Mouse (Mus musculus): ENCODE measurements around the gene Higd1c. TPM values are rescaled to one million over a fixed set of nuclear protein-coding genes. Genes with fewer than 3 reads are reported as not detected.
"Not testable (repeated sequence)": the region's sequence is repeated elsewhere in the genome, so short reads cannot be mapped to it uniquely, and the experiment has no call there.

Gene Higd1c
- polyA plus RNA-seq, 1 experiment from 2014 or later, result not detected

DNA sequence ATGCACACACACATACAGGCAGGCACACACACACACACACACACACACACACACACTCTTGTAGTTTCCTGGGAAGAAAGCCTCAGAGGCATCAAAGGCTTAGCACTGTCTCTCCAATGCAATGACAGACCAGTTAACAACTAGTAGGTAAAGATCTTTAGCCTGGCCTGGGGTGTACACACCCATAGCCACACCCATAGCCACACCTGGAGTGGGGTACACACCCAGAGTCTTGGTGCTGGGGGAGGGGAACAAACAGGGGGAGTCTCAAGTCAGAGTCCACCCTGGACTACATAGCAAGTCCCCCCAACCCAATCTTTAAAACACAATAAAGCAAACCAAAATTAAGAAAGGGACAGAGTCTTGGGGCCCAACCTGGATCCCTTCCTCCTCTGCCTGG, 27.0 kb upstream of the Higd1c start:
- not testable (repeated sequence) for H3K9me3 ChIP-seq; H3K36me3 ChIP-seq (replicated peaks); H3K4me1 ChIP-seq; H3K27ac ChIP-seq (replicated peaks); DNase-seq (ENCODE audit: low spot score); H3K4me3 ChIP-seq; H3K27me3 ChIP-seq (replicated peaks; ENCODE audit: low read depth, poor library complexity, severe bottlenecking)

DNA sequence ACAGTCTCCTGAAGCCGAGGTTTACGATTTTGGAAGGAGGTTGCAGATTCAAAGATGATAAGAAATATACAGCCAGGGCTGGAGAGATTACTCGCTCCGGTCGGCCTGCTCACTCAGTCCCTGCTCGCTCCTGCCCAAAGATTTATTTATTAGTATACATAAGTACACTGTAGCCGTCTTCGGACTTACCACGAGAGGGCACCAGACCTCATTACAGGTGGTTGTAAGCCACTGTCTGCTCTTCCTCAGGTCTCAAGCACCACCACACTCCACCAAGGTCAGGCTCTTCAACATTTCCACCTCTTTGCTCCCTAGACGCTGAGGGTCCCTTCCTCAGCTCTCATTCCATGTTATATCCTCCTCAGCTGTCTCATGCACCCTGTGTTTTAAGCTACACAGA, 26.5 kb upstream of the Higd1c start:
- not testable (repeated sequence) for H3K27ac ChIP-seq (replicated peaks); H3K9me3 ChIP-seq; H3K36me3 ChIP-seq (replicated peaks); H3K4me1 ChIP-seq; H3K27me3 ChIP-seq (replicated peaks; ENCODE audit: low read depth, poor library complexity, severe bottlenecking); H3K4me3 ChIP-seq
- peak; percentile 41 for DNase-seq (ENCODE audit: low spot score)
- WGBS, result 47% methylated on average over 10 of the region's 10 CpGs

DNA sequence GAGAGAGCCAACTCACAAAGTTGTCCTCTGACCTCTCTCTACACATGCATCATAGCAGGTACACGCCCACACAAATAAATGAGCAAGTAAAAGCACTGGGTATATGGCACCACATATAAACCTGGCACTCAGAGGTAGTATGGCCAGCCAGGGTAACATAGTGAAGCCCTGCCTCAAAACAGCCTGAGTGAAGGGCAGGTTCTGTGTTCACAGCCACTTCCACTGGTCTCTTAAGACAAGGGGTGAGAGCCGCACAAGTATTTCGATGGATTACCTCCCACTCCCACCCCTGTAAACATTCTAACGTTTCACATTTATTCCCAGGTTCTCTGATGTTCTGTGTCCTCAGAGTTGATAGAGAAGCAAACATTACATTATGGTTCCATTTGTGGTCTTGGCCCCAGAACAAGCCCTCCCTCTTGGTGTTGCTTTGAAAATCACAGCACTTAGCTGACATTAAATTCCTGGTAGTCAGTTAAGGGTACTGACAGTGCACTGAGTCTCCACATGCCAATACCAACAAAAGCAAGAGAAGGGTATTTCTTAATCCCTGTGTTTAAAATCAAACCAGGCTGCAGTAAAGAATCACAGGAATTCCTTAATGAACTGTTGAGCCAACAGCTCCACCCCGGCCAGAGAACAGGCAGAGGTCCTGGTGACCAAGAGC, 22.9 kb upstream of the Higd1c start:
- not testable (repeated sequence) for H3K27me3 ChIP-seq (replicated peaks; ENCODE audit: low read depth, poor library complexity, severe bottlenecking); H3K27ac ChIP-seq (replicated peaks); H3K4me1 ChIP-seq; DNase-seq (ENCODE audit: low spot score); H3K36me3 ChIP-seq (replicated peaks); H3K4me3 ChIP-seq; H3K9me3 ChIP-seq
- 77% methylated on average over 5 of the region's 5 CpGs for WGBS

DNA sequence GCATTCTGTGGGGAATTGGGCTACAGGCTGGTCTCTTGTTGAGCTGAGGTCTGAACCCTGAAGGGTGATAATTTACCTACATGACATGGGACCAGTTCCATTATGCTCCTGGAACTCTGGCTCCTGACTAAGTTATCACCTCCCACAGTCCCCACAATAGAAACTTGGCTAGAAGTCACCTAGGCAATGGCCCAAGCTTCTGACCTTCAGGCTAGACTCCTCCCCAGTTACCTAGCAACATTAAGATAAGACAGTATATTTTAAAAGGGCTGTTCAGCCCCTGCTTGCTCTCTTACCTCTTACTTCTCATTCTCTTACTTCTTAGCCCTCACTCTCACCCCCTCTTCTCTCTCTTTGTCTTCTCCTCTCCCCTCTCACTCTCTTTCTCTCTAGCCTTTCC, 18.9 kb upstream of the Higd1c start:
- DNase-seq (ENCODE audit: low spot score), result no peak
- no peak overlapping the region for H3K4me3 ChIP-seq
- H3K36me3 ChIP-seq (replicated peaks), result no peaks in the 10 kb centered on the region
- H3K27ac ChIP-seq (replicated peaks), result peak overlapping the region; percentile 68
- H3K9me3 ChIP-seq, result peaks cover 4% of the 10 kb centered on the region; the same call in 1 of the 2 replicates
- H3K4me1 ChIP-seq, result peaks cover 22% of the 10 kb centered on the region
- no peaks in the 10 kb centered on the region for H3K27me3 ChIP-seq (replicated peaks; ENCODE audit: low read depth, poor library complexity, severe bottlenecking)

DNA sequence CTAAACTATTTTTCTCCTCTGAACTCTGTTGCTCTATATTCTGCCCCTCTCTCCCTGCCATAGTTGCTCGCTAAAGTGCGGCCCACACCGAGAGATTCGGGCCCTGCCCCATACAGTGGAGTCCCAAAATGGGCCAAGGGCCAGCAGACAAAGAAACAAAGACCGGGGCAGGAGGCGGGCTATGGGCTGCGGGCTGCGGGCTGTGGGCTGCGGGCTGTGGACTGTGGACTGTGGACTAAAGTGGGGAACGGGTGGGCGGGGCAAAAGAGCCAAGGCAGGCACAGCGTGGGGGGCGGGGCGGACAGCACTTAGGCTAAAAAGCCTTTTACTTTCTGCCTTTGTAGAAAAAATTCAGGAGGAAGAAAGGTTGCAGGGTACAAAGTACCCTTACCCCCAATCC, 17.6 kb upstream of the Higd1c start:
- H3K4me3 ChIP-seq, result no peak overlapping the region
- peaks cover 4% of the 10 kb centered on the region; the same call in 1 of the 2 replicates for H3K9me3 ChIP-seq
- WGBS, result 71% methylated on average over 14 of the region's 14 CpGs
- H3K27me3 ChIP-seq (replicated peaks; ENCODE audit: low read depth, poor library complexity, severe bottlenecking), result no peaks in the 10 kb centered on the region
- H3K4me1 ChIP-seq, result peaks cover 29% of the 10 kb centered on the region
- H3K27ac ChIP-seq (replicated peaks), result peak overlapping the region; percentile 68
- no peak for DNase-seq (ENCODE audit: low spot score)
- H3K36me3 ChIP-seq (replicated peaks), result no peaks in the 10 kb centered on the region

DNA sequence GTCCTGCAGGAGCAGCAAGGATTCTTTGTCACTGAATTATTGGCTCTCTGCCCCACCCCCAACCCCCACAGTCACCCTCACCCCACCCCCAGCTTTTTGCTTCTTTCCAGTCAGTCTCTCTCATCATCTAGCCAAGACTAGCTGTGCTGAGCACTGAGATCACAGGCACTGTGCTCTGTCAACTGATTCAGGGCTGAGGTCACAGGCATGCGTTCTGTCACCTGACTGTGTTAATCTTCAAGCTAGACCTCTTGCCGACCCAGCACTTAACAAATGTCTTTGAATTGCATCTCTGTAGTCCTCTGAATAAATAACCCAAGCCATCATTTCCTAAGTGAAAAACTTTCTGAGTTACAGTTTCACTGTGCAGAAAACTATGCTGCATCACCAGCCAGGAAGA, 14.8 kb upstream of the Higd1c start:
- Histone ChIP-seq H3K4me3 (no peak overlapping the region), H3K36me3 (replicated peaks) (no peaks in the 10 kb centered on the region), H3K27ac (replicated peaks) (no peak overlapping the region), H3K9me3 (peaks cover 4% of the 10 kb centered on the region; the same call in 1 of the 2 replicates), H3K27me3 (replicated peaks; ENCODE audit: low read depth, poor library complexity, severe bottlenecking) (no peaks in the 10 kb centered on the region), H3K4me1 (peaks cover 31% of the 10 kb centered on the region)
- no peak for DNase-seq (ENCODE audit: low spot score)
- 66% methylated on average over 2 of the region's 2 CpGs for WGBS

DNA sequence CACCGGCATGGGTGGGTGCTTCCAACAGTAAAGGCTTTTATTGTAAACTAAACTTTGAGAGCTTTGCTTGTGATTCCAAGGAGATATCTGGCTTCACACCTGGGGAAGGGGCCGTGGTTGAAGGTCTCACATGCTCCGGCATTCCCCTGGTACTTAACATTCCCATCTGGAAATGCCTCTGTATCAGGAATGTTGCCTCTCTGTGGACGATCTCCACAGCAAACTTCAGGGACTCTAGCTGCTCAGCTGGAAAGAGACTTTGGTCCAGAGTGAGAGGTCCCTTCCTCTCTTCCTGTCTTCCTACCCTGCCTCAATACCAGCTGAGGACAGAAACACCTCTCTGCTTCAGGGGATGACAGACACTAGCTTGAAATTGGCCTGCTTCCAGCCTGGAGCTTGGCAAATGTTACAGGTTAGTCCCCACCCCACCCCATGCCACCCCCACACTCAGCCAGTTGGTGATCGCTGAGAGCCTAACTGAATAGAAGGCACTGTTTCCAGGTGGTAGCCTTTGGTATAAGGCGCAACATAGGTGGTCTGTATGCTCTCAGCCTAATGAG, 12.8 kb upstream of the Higd1c start:
- Histone ChIP-seq H3K27ac (replicated peaks) (no peak overlapping the region; the same call in 1 of the 2 replicates), H3K36me3 (replicated peaks) (no peaks in the 10 kb centered on the region), H3K9me3 (0 out of 2 replicates have a peak, but pooled peaks cover under 1% of the 10 kb centered on the region), H3K4me3 (no peak overlapping the region), H3K4me1 (peaks cover 27% of the 10 kb centered on the region), H3K27me3 (replicated peaks; ENCODE audit: low read depth, poor library complexity, severe bottlenecking) (no peaks in the 10 kb centered on the region)
- WGBS, result 70% methylated on average over 6 of the region's 6 CpGs
- no peak for DNase-seq (ENCODE audit: low spot score)

DNA sequence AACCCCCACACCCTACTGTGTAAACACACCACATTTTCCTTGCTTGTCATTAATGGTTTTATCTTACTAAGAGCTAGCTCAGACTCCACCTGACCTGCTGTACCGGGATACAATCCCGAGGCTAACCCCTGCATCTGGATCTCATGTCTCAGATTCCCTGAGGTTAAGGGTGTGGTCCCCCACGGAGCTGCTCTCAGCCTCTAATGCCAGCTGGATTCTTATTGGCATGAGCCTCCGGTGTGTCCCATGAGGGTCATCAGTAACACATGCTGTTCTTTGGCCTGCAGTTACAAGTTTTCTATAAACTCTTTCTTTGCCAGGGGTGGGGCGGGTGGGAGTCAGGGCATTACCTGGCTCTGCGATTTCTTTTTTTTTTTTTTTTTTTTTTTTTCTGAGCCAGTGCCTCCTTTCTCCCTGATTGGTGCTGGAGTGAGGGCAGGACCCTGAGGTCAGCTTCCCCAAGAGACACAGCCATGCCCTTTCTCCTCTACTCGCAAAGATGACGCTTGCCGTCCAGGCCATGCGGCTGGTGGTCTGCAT, 11.6 kb upstream of the Higd1c start, which contains the start of the genes Methig1 and Mettl7a2:
Gene Methig1, plus strand, starts transcription at position 439 of the 540 bp plus-strand sequence.
Gene Mettl7a2, plus strand, starts transcription at position 490 of the 540 bp plus-strand sequence.
- H3K4me1 ChIP-seq, result peaks cover 22% of the 10 kb centered on the region
- H3K36me3 ChIP-seq (replicated peaks), result no peaks in the 10 kb centered on the region
- H3K27me3 ChIP-seq (replicated peaks; ENCODE audit: low read depth, poor library complexity, severe bottlenecking), result no peaks in the 10 kb centered on the region
- H3K27ac ChIP-seq (replicated peaks), result no peak within 1 kb of the TSS
- H3K9me3 ChIP-seq, result no peaks in the 10 kb centered on the region
- no peak within 1 kb of the TSS for H3K4me3 ChIP-seq
- DNase-seq (ENCODE audit: low spot score), result no peak
- 73% methylated on average over 10 of the region's 10 CpGs for WGBS

DNA sequence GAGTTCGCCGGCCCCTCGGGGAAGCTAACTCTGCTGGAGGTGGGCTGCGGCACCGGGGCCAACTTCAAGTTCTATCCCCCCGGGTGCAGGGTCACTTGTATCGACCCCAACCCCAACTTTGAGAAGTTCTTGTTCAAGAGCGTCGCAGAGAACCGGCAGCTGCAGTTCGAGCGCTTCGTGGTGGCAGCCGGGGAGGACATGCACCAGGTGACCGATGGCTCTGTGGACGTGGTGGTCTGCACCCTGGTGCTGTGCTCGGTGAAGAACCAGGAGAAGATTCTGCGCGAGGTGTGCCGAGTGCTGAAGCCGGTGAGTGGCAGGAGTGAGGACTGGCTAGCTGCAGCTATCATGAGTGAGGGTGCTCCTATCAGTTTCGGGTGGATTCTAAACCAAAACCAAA, 10.9 kb upstream of the Higd1c start:
- H3K36me3 ChIP-seq (replicated peaks); H3K4me3 ChIP-seq; H3K27ac ChIP-seq (replicated peaks); DNase-seq (ENCODE audit: low spot score); H3K9me3 ChIP-seq; H3K27me3 ChIP-seq (replicated peaks; ENCODE audit: low read depth, poor library complexity, severe bottlenecking): not testable (repeated sequence)
- 94% methylated on average over 21 of the region's 22 CpGs for WGBS
- peaks cover 22% of the 10 kb centered on the region for H3K4me1 ChIP-seq

DNA sequence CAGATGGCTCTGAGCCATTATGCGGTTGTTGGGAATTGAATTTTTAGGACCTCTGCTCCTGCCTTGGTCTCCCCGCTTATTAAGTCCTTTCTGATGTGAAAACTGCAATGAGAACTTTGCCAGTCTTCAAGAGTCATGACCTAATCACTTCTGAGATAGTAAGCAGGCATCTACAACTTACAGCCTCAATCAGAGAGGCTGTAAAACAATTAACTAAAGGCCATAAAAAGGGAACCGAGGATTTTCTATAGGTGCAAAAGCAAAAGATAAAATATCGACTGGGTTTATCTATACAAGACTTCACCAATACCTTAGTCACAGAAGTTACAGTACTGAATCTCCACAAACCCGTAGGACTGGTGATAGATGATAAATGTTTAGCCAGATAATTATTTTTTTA, 8.5 kb upstream of the Higd1c start:
- no peaks in the 10 kb centered on the region for H3K9me3 ChIP-seq
- no peak overlapping the region for H3K27ac ChIP-seq (replicated peaks)
- H3K36me3 ChIP-seq (replicated peaks), result no peaks in the 10 kb centered on the region
- no peak for DNase-seq (ENCODE audit: low spot score)
- H3K4me3 ChIP-seq, result no peak overlapping the region
- 91% methylated on average over 5 of the region's 5 CpGs for WGBS
- H3K4me1 ChIP-seq, result peaks cover 9% of the 10 kb centered on the region
- no peaks in the 10 kb centered on the region for H3K27me3 ChIP-seq (replicated peaks; ENCODE audit: low read depth, poor library complexity, severe bottlenecking)

DNA sequence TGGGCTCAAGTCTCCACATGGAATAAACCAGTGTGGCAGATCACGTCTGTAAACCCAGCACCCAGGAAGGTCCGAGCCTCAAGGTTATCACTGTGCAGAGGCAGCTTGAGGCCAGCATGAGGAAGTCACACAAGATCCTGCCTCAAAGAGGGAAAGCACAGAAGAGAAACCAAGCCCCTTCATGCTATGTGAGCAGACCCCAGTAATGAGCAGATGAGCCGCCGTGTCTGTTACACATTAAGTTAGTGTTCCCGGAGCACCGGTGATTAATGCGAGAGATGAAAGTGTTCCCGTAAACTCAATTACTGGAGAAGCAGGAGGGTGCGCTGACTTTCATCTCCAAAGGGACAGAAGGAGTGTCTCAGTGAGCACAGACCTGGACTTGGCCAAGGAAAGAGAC, 1.6 kb downstream of the Higd1c start:
- H3K4me1 ChIP-seq, result peaks cover 15% of the 10 kb centered on the region
- not testable (repeated sequence) for H3K27ac ChIP-seq (replicated peaks); DNase-seq (ENCODE audit: low spot score); H3K36me3 ChIP-seq (replicated peaks); H3K9me3 ChIP-seq; H3K27me3 ChIP-seq (replicated peaks; ENCODE audit: low read depth, poor library complexity, severe bottlenecking); H3K4me3 ChIP-seq
- 58% methylated on average over 9 of the region's 9 CpGs for WGBS

DNA sequence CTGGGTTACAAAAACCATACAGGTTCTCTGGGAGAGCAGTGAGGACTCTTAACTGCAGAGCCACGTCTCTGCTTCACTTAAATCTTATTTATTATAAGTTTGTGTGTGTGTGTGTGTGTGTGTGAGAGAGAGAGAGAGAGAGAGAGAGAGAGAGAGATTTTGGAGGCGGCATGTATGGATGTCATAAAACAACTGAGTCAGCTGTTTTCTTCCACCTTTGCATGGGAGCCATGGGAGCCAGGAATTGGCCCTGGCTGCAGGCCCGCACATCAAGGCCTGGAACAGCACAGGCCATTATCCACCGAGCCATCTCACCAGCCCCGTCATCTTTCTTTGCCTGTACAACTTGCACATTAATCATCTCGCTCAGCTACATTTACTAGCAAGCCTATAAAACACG, 2.8 kb downstream of the Higd1c start:
- H3K27ac ChIP-seq (replicated peaks), result no peak overlapping the region
- H3K36me3 ChIP-seq (replicated peaks), result no peaks in the 10 kb centered on the region
- no peaks in the 10 kb centered on the region; the same call in none of the 2 replicates for H3K9me3 ChIP-seq
- H3K4me1 ChIP-seq, result peaks cover 15% of the 10 kb centered on the region
- DNase-seq (ENCODE audit: low spot score), result no peak
- H3K27me3 ChIP-seq (replicated peaks; ENCODE audit: low read depth, poor library complexity, severe bottlenecking), result no peaks in the 10 kb centered on the region
- H3K4me3 ChIP-seq, result no peak overlapping the region
- WGBS, result 92% methylated on average over 7 of the region's 7 CpGs

DNA sequence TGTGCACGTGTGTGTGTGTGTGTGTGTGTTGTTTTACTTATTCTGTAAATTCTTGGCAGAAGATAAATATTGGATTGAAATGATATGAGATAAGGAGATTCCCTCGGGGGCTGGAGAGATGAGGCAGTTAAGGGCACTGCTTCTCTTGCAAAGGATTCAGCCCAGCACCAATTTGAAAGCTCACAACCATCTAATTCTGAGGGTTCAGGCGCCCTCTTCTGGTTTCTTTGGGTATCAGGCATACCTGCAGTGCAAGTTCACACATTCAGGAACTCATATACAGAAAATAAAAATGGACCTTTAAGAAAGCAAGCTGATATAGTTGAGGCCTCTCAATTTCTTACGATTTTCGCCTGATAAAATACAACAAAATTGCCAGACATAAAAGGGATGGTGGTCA, 10.7 kb downstream of the Higd1c start:
- peaks cover 7% of the 10 kb centered on the region; the same call in 1 of the 2 replicates for H3K4me1 ChIP-seq
- no peak overlapping the region for H3K27ac ChIP-seq (replicated peaks)
- H3K27me3 ChIP-seq (replicated peaks; ENCODE audit: low read depth, poor library complexity, severe bottlenecking), result no peaks in the 10 kb centered on the region
- H3K4me3 ChIP-seq, result no peak overlapping the region
- 36% methylated on average over 5 of the region's 5 CpGs for WGBS
- no peaks in the 10 kb centered on the region for H3K9me3 ChIP-seq
- DNase-seq (ENCODE audit: low spot score), result peak; percentile 63
- no peaks in the 10 kb centered on the region for H3K36me3 ChIP-seq (replicated peaks)
